Mouse (Mus musculus) myocyte (in vitro differentiated cells): ENCODE measurements around the gene Nedd9.
A peak's percentile ranks its signal among the peaks of the same experiment; 100 is the strongest.

Source experiments
- CEBPB ChIP-seq: IDR thresholded peaks from 2 replicates; pipeline ENCODE4 v1.6.1; 2011; ENCODE audit warnings: mild to moderate bottlenecking, moderate library complexity; ENCODE audit not compliant: poor library complexity, insufficient read depth, severe bottlenecking
- E2F4 ChIP-seq: IDR thresholded peaks from one replicate; pipeline ENCODE4 v1.6.1; 2011; ENCODE audit warnings: mild to moderate bottlenecking, control low read depth, moderate library complexity; ENCODE audit not compliant: insufficient read depth
- MAX ChIP-seq: IDR thresholded peaks from one replicate; pipeline ENCODE4 v1.6.1; 2011; ENCODE audit warnings: low read depth, mild to moderate bottlenecking, control low read depth
- MYOG ChIP-seq, 3 experiments: IDR thresholded peaks; one replicate each; pipeline ENCODE4 v1.6.1; 2011; ENCODE audit warnings: control low read depth in 2 of 3, low read depth in 2 of 3, mild to moderate bottlenecking in 2 of 3; ENCODE audit not compliant: insufficient read length in 2 of 3, control insufficient read depth in 1 of 3, insufficient read depth in 1 of 3
- POLR2A ChIP-seq: IDR thresholded peaks from one replicate; pipeline ENCODE4 v1.6.1; 2011; ENCODE audit warnings: low read depth, mild to moderate bottlenecking, control low read depth, moderate library complexity; ENCODE audit not compliant: insufficient read length
- POLR2AphosphoS2 ChIP-seq: IDR thresholded peaks from one replicate; pipeline ENCODE4 v1.6.1; 2011; ENCODE audit warnings: low read depth, control low read depth; ENCODE audit not compliant: insufficient read length
- REST ChIP-seq: IDR thresholded peaks from one replicate; pipeline ENCODE4 v1.6.1; 2011; ENCODE audit warnings: mild to moderate bottlenecking, control low read depth, moderate library complexity; ENCODE audit not compliant: insufficient read depth, insufficient read length
- SRF ChIP-seq: IDR thresholded peaks from one replicate; pipeline ENCODE4 v1.6.1; 2011; ENCODE audit warnings: low read depth; ENCODE audit not compliant: control insufficient read depth, insufficient read length
- TCF12 ChIP-seq: IDR thresholded peaks from one replicate; pipeline ENCODE4 v1.6.1; 2011; ENCODE audit warnings: mild to moderate bottlenecking, control low read depth; ENCODE audit not compliant: poor library complexity, insufficient read depth, severe bottlenecking
- TCF3 ChIP-seq: IDR thresholded peaks from one replicate; pipeline ENCODE4 v1.6.1; 2011; ENCODE audit warnings: low read depth, control low read depth; ENCODE audit not compliant: insufficient read length
- USF1 ChIP-seq: IDR thresholded peaks from one replicate; pipeline ENCODE4 v1.6.1; 2011; ENCODE audit warnings: low read depth, mild to moderate bottlenecking, control low read depth, moderate library complexity

DNA sequence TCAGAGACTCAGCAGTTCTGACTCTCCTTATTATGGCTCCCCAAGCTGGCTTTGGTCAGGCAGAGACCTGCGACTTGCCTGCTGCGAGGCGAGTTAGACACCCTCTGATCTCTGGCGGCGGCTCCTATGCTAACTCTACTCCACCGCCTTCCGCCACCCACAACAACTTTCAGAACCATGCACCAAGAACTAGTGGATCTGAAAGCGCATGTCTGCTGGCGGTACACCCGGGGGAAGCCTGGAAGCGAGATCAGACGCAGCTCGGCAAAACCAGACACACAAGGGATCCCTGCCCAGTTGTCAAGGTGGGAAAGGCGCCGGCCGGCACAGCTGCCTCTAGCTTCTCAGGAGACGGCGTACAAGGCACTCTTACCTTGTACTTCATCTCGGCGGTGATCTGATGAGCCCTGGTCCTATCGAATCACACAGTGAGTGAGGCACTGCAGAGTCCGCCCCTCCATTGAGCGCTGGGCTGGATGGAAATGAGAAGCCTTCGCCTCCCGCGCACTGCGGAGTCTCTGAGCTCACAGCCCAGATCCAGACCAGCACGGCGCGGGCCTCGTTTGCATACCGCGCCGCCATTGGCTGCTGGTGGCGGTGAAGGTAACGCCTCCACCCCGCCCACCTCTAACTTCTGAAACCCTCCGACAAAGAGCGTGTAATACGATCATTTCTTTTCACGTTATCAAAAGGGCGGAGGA lies 128.5 kb downstream of the Nedd9 start:
- no peak for TF ChIP-seq USF1
- no peak for TF ChIP-seq E2F4
- TF ChIP-seq POLR2A = peak; percentile 100
- peak in 1 of 3 experiments; percentile 23 for TF ChIP-seq MYOG (IDR thresholded peaks at IDR 0.05; ENCODE audit: control insufficient read depth in 1 of 3, insufficient read depth in 1 of 3, insufficient read length in 2 of 3, low read depth in 2 of 3)
- TF ChIP-seq POLR2AphosphoS2 = peak; percentile 99
- no peak for TF ChIP-seq MAX
- no peak for TF ChIP-seq REST
- TF ChIP-seq TCF12 = no peak
- TF ChIP-seq TCF3 = no peak
- no peak for TF ChIP-seq CEBPB
- no peak for TF ChIP-seq SRF
